In the genomic region with DNA sequence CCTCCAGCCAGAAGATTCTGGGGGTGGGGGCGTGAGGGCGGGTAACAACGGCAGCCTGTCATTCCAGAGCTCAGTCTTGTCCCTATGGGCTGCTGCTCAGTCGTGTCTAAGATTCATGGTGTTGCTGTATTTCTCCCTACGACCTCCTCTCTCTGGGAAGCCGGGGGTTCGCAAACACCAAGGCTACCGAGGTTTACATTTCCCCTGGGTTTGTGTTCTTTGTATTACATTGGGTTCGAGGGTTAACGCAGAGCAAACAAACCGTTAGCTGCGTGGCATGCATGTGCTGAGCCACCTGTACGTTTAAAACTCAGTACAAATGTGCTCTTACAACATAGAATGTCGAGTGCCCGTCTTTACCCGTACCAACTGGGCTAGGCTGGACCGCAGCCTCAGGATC, we compare ENCODE assay signal across 17 mouse cellular contexts.
"Had no signal": no experiment of that assay in that cellular context is flagged by ENCODE, and none has a peak within 500 bp of the region (broad histone marks: within the 10 kb centered on the region; RNA-seq: fewer than 3 reads in every experiment).

No protein-coding gene starts in this region.

- H3K4me2 ChIP-seq: intestine, embryonic 15.5 days; limb, embryonic 13.5 days; midbrain, embryonic 11.5 days; midbrain, embryonic 15.5 days; neural tube, embryonic 12.5 days had no signal

- H3K9me3 ChIP-seq: intestine, embryonic 15.5 days; megakaryocyte, embryonic 14.5 days; midbrain, embryonic 15.5 days had no signal

- H3K27ac ChIP-seq: intestine, embryonic 15.5 days; layer of hippocampus, adult 2 months; limb, embryonic 13.5 days; macrophage; midbrain, embryonic 15.5 days; neural tube, embryonic 12.5 days had no signal

- H3K36me3 ChIP-seq: intestine, embryonic 15.5 days; limb, embryonic 13.5 days; midbrain, embryonic 15.5 days; neural tube, embryonic 12.5 days had no signal

- H3K27me3 ChIP-seq: limb, embryonic 13.5 days; midbrain, embryonic 15.5 days; neural tube, embryonic 12.5 days had no signal

- H3K4me3 ChIP-seq: intestine, embryonic 15.5 days; layer of hippocampus, adult 2 months; limb, embryonic 13.5 days; megakaryocyte, embryonic 14.5 days; midbrain, embryonic 15.5 days; neural tube, embryonic 12.5 days had no signal

- DNase-seq: kidney, adult 18-20 months; kidney, postnatal 10 days; kidney, postnatal 4 days; left cerebral cortex, postnatal 4 days; lung, adult 2 months; lung, postnatal 10 days; spleen, adult 18-20 months; thymus, adult 18-20 months; thymus, postnatal 36 days had no signal

- H3K9ac ChIP-seq: intestine, embryonic 15.5 days; limb, embryonic 13.5 days; midbrain, embryonic 15.5 days; neural tube, embryonic 12.5 days had no signal

- ATAC-seq: intestine, embryonic 15.5 days; midbrain, embryonic 15.5 days had no signal
